Mouse (Mus musculus) adrenal gland, postnatal 14 days (tissue): Measurements from ENCODE around the gene Adamts9. TPM values are rescaled to one million over a fixed set of nuclear protein-coding genes. Genes with fewer than 3 reads are reported as not detected.
A peak's percentile ranks its signal among the peaks of the same experiment; 100 is the strongest.

Experiments
- DNase-seq: peaks from one replicate; pipeline ENCODE4 v3.0.0; 2021; ENCODE audit warnings: mixed read lengths
- long read RNA-seq, 2 experiments: library from polyadenylated mRNA; stranded (forward); transcript quantifications; one replicate each; pipeline ENCODE4 v2.0.0; 2021
- total RNA-seq: library from RNA; stranded (reverse); gene quantifications from 2 replicates; pipeline ENCODE4 v1.2.3, GENCODE M21; 2021

The Adamts9 gene
- total RNA-seq: 56.5 and 65.8 TPM in 2 replicates
- long read RNA-seq, experiment 1, partial matches to known transcripts: 4 of 4 reads
- long read RNA-seq, experiment 1, other reads (novel, unspliced or antisense): 0 of 4 reads
- long read RNA-seq, experiment 2, partial matches to known transcripts: 10 of 13 reads
- long read RNA-seq, experiment 2, other reads (novel, unspliced or antisense): 3 of 13 reads

DNA sequence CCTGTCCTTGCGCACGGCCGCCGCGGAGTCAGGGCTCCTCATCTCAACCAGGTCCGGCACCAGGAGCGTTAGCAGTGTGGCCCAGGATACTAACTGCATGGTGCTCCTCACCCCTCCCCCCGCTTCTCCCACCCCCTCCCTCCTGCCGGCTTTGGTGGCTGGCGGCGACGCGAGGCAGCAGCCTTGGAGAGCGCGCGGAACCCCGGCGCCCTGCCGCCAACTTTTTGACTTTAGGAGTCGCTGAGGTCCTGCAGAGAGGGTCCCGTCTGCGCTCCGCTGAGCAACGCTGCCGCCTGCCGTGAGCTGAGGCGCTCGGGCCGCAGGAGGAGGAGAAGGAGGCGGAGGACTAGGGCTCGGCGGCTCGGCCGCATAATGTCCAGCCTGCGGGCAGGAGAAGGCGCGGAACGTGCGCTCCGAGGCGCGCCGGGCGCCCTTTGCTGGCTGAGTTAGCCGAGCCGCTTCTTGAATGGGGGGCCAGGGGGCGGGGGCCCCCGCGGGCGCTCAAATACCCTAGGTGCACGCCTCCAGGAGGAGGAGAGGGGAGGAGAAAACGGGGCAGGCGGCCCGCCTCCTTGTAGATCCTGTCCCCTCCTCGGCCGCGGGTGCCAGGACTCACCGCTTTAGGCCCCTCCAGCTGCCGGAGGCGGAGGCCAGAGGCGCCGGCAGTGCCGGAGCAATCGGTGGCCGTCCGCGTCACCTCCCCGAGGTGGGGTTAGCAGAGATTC lies at the start of gene Adamts9:
Gene Adamts9 (minus strand): TSS at position 436 of the 725 bp plus-strand sequence.
- DNase-seq: peak; percentile 94

DNA sequence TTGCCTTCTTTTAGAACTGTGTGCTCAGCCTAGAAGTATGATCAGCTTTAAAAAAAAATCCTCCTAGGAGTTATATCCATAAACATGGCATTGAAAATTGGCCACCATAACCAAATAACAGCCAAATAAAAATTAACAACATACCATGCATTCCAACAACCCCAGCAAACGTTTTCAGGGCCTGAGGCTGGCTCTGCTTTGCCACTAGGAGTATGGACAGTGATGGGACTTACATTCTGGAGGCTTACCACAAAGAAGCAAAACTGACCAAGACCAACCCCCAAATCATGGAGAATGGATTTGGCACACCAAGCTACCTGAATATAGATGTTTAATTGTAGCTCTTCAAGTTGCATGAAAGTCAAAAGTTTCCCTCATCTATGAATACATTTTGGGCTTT lies 48.3 kb upstream of the Adamts9 start:
- no peak for DNase-seq

DNA sequence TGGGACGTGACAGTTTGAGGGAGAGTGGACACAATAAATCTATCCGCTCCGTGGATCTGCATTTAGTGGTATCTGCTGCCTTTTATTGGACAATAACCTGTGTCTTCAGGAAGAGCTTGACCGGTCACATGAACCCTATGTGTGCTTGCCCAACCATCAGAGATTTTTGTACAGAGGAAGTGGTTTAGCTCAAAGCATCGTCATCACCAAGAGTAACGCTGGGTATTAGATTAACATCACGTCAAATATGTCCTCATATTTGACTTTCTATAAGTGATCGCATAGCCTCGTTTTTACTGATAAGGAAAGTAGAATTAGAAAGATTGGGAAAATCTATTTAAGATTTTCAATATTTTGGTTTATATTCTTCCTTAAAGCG lies 45.3 kb upstream of the Adamts9 start:
- DNase-seq: no peak

DNA sequence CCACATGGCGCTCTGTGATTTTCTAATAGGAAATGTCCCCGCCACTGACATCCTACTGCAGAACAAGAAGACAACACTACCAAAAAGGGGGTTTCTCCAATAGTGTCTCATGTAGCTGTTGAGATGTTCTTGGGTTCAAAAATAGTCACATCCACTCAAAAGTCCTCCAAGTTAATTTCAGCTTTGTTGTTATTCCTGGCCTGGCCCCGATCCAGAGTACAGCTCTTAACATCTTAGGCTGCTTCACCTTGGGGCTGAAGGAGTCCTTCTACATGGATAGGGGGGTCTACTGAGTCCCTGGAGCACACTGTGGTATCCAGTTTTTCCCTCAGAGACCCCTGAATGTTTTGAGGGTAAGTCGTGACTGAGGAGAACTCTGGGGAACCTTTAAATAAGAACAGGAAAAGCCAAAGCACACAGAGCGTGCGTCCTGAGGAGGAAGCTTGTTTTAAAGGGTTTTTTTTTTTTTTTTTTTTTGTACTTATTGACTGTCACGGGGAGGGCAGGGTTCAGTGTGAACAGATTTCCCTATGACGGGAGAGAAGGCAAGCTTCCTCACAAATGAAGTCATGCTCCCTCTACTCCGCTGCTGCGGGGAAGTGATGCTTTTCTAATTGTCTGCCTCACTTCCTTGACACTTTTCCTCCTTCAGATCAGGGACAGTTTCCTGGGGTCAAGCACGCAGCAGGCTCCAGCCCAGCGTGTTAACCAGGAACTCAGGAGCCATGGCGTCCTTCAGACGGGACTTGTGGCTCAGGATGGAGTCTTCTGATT lies 44.7 kb upstream of the Adamts9 start:
- peak; percentile 21 for DNase-seq

DNA sequence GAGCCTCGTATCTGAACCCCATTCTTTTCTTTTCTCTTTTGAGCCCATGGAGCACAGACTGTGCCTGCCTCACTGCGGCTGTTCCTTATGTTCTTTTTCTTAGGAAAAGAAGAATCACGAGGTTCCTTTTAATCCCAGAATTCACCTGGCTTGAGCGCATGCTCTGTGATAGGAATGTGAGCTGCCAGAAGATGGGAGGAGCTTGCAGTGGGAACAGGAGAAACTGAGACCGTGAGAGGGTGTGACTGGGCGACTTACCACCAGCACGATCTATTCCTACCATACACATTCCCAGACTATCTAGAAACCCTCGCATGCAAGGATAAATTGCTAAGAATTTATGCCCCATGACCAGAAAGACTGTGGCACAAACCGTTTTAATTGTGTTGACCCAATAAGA lies 44.1 kb upstream of the Adamts9 start:
- DNase-seq: no peak

DNA sequence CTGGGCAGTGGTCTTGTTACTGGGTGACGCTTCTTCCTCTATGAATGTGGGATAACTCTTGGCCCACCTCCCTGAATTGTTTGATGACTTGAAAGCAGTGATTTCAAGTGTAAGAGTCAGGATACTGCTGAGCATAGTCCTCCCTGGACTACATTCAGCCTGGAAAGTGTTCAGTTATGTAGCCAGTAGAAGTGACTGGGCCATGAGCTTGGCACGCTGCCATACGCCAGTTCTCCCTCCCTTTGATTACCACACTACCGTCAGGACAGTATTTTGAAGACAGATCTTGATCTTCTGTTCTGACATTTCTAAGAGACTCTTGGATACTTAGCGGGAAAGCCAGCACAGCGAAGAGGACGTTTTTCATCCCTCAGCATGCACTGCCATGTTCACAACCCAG lies 40.1 kb upstream of the Adamts9 start:
- peak; percentile 79 for DNase-seq

DNA sequence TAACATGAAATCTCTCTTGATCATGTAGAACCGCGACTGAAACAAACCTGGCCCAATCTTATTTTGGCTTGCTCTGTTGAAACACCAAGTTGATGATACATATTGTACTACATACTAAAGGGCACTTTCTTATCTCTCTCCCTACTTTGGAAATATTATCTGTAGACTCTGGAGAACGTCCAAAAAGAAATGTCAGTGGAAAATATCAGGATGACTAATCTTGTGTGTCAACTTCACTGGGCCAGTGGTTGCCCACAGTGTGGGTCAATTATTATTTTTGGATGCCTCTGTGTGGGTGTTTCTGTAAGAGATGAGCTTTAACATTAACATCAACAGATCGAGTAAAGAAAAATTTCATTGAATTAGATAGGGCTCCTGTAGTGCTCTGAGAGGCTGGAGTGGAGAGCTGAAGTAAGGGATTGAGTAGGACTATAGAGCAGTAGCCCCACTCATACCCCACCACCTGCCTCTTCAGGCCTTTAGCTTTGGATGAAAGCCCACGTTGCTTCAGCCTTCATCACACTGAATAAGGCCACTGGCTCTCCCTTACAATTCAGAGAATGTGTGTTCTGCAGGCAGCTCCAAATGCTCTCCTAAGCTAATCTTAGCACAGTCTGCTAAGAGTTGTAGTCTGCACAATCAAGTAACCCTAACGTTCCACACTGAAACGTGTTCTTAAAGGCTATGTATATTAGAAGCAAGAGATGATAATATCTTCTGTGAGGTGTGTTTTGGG lies 38.3 kb upstream of the Adamts9 start:
- DNase-seq: no peak

DNA sequence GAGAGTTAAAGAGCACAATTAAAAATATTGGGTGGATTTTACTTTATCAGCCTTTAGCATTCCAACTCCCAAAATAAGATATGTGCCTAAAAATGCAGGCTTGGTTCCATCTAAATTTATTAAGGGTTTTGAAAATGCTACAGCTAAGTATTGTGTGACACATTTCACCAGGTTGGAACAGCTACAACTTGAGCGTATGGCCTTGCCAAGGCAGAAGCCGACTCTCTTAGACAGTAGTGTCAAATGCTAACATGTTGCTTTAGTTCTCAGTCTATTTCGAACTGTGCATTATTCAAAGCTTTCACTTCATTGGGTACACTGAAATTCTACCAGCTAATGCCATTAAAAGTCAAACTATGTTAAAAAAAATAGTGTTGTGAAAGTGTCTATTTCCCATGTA lies 30.0 kb upstream of the Adamts9 start:
- DNase-seq: no peak

DNA sequence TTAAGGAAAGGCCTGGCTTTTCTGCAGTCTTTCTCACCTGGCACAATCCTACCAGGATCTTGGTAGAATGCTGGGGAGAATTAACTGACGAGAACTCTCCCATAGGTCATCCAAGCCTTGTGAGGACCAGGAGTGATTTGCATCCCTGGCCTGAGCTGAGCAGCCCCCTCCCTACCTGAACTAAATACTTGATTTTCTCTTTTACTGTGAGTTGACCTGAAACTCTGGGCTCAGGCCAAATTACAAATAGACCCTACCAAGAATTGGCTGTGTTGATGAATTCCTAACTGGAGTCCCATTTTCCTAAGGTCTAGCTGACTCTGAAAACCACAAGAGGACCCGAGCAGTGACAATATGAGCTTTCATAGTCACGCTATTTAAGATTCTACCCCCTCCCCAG lies 25.4 kb upstream of the Adamts9 start:
- DNase-seq: no peak

DNA sequence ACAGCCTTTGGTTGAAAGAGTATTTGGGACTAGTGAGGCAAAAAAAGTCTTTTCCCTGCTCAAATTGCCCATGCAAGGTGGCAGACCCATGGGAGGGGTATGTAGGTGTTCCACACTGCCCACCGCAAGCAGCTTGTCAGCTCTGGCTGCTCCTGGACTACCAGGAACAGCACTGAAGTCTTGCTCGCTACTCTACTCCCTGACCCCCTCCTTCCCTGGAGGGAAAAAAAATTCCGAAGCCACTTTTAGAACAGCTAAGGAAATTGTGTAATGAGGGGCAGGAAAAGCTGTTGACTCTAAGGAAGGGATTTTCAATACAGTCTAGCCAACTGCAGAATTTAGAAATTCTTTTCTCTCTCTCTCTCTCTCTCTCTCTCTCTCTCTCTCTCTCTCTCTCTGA lies 24.9 kb upstream of the Adamts9 start:
- peak; percentile 41 for DNase-seq

DNA sequence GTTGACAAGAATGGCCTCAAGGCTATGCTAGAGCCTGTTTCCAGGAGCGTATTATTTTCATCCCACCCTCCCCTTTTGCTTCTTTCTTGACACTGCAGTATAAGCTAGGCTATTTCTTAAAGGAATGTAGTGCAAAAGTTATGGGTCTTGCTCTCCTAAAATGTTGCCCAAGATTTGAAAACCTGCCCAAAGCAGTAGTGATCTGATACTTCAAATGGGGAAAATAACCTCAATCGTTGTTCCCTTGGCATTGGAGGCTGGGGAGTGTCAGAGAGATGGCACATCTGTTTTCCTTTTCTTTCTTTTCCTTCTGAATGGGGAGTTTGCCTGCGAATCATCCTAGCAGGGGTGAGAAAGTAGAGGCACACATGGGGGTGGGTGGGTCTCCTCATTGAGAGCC lies 19.7 kb upstream of the Adamts9 start:
- peak; percentile 7 for DNase-seq

DNA sequence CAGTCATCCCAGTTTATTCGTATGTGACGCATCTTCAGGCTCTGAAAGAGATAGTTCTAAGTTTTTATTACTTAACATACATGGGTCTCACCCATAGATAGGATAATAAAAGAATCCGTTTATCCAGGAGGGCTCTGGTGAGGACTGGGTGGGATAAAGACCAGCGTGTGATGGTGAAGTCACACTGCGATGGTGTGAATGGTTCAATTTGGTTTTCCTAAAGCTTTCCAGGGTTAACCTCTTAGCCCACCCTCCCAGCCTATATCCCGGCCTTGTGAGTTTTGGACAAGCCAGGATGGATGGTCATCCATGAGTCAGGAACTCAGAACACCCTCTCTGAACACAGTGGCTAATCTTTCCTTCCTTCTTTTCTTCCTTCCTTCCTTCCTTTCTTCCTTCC lies 17.7 kb upstream of the Adamts9 start:
- no peak for DNase-seq

DNA sequence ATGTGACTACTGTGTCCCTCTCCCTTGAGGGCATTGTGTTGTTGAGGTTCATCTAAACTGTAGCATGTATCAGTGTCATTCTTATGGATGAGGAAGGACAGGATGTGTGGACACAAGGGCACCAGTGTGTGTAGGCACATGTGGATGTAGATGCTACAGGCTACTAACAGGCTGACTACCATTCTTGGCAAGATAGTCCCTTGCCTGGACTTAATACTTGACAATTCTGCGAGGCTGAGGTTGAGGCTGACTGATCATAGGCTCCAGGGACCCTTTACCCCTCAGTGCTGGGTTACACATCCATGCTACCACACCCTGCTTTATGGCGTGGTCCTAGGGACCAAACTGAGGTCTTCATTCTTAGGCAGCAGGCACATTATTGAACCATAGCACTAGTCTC lies 16.1 kb upstream of the Adamts9 start:
- no peak for DNase-seq

DNA sequence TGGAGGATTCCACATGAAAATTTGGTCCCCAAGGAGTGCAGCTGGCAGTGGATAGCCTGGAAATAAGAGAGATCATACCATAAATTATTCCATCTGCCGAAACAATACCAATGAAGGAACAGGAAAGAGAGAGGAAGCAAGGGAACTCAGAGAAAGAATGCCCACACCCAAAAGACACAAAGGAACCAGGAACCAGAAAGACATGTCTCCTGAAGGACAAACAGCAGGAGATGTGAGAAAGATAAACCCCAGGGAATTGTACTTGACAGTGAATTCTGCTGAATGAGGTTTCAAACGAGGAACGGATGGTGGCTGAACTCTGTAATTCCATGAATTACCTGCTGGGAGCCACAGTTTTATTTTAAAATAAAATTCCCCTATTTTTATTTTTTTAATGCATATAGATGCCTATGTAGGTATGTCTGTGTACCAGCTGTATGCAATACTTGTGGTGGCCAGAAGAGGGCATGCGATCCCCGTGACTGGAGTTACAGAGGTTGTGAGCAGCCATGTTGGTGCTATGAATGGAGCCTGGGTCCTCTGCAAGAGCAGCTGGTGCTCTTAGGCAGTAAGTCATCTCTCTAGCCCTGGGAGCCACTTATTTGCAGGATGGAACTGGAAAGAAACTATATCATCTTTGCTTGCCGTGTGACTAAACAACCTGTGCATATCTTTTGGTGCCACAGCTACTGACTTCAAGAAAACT lies 4.2 kb upstream of the Adamts9 start:
- DNase-seq: no peak

DNA sequence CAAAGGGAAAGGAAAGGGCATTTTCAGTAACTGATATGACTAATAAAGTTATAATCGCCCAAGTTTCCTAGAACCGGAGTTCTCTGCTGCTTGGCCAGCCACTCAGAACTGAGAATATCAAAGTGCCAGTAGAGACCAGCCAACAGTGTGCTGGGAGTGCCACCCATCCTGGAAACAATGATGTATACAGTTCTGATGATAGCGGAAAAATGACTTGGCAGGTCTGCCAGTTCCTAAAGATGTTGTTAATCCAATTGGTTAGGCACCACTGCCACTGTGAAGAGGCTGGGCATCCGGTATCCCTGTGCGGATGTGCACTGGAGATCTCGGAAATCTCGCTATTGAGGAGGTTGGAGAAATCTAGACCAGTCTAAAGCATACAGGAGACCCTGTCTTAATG lies 1.4 kb upstream of the Adamts9 start:
- DNase-seq: peak; percentile 29

DNA sequence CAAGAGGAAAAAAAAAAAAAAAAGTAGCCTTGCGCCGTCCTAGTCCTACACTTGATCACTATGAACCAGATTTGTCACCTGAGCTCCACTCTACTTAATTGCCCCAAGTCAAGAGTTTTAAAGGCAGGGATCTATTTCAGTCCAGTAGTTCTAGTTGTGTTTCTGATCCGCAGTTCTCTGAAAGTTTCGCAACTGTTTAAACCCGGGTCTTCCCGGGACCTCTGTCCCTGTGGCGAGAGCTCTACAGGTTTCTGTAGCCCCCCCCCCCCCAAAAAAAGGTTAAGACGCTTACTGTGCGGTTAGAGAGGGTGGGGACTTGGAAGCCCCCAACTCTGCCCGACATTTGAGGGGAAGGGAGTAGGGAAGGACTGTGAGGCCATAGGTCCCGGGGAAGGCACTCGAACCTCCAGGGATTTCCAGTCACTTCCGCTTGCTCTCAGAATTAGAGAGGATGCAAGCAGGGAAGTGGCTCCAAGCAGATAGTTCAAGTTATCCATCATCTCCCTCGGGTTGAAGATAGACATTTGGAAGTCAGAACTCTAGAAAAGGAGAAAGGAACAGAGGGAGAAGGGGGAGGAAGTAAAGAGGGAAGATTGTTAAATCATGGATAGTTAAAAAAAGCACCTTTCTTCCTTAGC lies 875 bp upstream of the Adamts9 start:
- DNase-seq: no peak

DNA sequence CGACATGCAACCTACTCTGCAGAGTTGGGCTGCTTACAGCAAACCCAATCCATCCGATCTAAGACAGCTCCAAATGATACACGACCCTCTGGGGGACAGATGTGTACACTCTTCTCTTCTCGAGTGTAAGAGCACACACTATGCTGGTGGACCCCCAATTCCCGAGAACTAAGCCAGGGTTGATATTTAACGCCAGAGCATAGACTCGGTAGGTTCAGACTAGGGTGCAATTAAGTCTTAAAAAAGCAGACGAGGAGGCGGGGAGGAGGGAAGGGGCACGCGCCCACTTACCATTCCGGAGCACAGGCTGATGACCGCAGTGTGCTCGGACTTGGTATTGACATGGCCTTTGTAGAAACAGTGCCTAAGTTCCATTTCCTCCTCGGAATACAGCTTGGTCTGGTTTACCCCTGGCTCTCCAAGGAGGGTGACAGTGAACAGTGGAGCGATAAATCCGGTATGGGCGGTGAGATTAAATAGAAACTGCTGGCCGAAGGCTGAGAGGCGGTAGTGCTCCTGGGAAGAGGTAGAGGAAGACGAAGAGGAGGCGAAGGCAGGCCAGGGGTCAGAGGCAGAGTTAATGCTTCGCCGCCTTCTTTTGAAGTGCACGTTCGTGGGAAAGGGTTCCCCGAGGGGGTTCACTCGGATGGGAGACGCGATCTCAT lies 1.4 kb downstream of the Adamts9 start:
- DNase-seq: peak; percentile 37

DNA sequence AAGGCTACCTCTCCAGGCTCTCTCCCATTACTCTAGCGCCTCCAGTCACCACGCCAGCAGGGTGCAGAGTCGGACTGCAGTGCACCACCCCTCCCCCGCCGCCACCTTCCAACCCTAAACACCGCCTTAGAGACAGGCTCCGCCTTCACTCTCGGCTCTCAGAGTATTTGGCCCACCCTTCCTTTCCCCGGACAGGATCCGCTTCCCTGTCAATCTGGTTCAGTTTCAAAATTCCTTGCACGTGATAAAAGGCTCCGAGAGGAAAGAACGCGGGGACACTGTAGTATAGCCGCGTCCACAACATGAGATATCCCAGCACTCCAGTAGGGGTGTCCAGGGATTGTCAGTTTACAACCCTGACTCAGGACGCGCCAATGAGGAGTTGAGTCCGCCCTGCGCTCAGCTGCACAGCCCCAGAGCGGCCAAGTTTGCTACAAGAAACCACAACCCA lies 2.0 kb downstream of the Adamts9 start:
- DNase-seq: peak; percentile 95

DNA sequence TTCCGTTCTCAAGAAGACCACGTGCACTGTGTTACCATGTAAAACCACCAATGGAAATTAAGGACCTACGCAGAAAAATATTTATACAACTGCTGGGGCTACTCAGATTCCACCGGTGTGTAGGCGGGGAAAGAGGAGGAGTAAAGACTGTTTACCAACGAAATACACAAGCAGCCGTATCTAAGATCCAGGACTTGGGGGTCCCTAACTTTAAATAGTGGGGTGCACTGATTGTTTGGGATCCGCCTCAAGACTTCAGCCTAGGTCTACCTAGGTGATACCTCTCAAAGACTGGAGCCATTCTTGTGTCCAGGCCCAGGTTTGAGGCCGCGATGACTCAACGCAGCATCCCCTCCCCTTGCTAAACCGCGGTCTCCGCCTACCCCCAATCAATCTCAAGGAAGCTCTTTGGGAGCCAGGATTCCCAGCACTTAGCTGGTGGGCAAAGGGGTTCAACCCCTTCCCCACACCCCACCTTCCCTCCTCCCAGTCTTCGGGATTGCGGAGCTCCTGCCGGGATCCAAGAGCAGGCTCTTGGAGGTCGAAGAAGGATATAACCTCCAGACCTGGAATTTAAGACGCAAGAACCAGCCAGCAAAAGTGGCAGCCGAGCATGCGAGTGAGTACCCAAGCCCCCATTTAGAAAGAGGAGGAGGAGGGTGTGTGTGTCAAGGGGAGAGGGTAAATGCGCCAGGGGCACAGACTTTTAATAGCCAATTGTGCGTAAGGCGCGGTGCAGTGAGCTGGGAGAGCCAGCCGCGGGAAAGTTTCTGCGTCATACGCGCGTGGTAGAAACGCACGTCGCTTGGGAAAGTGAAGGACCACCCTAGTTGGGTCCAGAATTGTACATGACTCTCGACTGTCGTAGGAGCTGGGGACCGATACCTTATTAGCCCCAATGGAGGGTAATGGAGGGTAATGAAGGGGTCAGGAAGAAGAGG lies 2.8 kb downstream of the Adamts9 start:
- peak; percentile 70 for DNase-seq

DNA sequence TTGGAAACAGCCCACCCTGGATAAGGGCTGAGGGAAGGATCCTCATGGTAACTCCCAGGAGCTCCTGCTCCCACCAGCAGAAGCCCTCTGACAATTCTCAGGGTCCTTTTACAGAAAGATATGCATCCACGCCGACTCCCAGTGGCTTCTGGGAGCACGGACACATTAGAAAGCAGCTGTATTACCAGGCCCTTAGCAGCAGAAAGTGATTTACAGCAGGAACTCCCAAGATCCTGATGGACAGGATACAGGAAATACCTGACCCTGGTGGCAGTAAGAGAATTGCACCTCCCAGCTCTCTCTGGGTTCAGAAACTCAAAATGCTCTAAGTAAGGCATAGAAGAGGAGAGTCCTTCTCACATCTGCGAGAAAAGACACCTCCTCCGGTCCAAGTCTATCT lies 15.0 kb downstream of the Adamts9 start:
- DNase-seq: no peak
